ENCODE assay signal across 10 mouse cellular contexts in the genomic region with DNA sequence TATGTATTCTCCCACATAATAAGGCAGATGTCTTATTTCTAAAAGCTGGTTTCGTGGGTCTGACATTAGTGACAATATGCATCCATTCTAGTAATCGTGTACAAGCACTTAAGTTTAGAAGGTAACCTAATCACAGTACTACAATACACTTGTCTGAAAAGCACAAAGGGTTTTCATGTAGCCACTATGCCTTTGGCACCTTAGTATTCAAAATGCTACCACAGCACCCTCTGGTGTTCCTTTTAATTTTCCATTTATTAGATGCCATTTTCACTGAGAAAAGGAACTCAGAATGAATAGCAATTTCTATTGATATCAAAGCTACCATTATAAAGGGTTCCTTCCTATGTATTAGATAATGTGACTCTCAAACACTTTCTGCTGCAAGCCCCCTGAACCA. TPM values are rescaled to one million over a fixed set of nuclear protein-coding genes. Genes with fewer than 3 reads are reported as not detected.
DNase-seq lines count a peak whose midpoint lies in the region; ATAC-seq and TF ChIP-seq lines count a peak whose summit lies in the region.
"Had no signal": no experiment of that assay in that cellular context is flagged by ENCODE, and none has a peak within 500 bp of the region (broad histone marks: within the 10 kb centered on the region; RNA-seq: fewer than 3 reads in every experiment).

No protein-coding gene starts in this region.

- H3K9me3 ChIP-seq in hindbrain, embryonic 16.5 days (ENCODE audit: control insufficient read depth, low read length), result no peaks in the 10 kb centered on the region
- H3K9me3 ChIP-seq in stomach, postnatal 0 days (ENCODE audit: control insufficient read depth, low read length), result no peaks in the 10 kb centered on the region

- TF ChIP-seq CTCF in lung, adult 2 months (IDR thresholded peaks at IDR 0.05; ENCODE audit: insufficient read depth, low read length), result peak; percentile 14; the same call in 1 of the 2 replicates
- TF ChIP-seq CTCF in stomach, postnatal 0 days (IDR thresholded peaks at IDR 0.05; ENCODE audit: low read depth), result peak; percentile 79

- H3K27me3 ChIP-seq in hindbrain, embryonic 16.5 days (replicated peaks; ENCODE audit: control insufficient read depth, insufficient read depth, low read length), result no peaks in the 10 kb centered on the region
- H3K27me3 ChIP-seq in stomach, postnatal 0 days (ENCODE audit: control insufficient read depth, insufficient read depth, low read length), result no peaks in the 10 kb centered on the region

- no peak overlapping the region for H3K27ac ChIP-seq in hindbrain, embryonic 16.5 days (ENCODE audit: low read depth, low read length)
- no peak overlapping the region for H3K27ac ChIP-seq in stomach, postnatal 0 days (replicated peaks)
- H3K27ac ChIP-seq: macrophage had no signal

- no peak overlapping the region for H3K4me3 ChIP-seq in lung, adult 2 months (replicated peaks; ENCODE audit: extremely low read depth, low read depth, low read length)
- no peak overlapping the region for H3K4me3 ChIP-seq in hindbrain, embryonic 16.5 days (ENCODE audit: low read length)
- no peak overlapping the region for H3K4me3 ChIP-seq in stomach, postnatal 0 days (ENCODE audit: low read depth, low read length)

- no peak for TF ChIP-seq EP300 in stomach, postnatal 0 days (optimal IDR thresholded peaks at IDR 0.05)

- DNase-seq in frontal cortex, postnatal 25 days (ENCODE audit: low spot score in 2 of 2), result no peak
- no peak for DNase-seq in lung, adult 2 months
- no peak for DNase-seq in lung, postnatal 4 days
- DNase-seq in stomach, postnatal 0 days (ENCODE audit: low spot score), result no peak
- no peak for DNase-seq in gastrocnemius, adult 18-20 months (ENCODE audit: low spot score)
- no peak for DNase-seq in natural killer cell, adult 2 months (ENCODE audit: low spot score in 2 of 2)

- H3K4me2 ChIP-seq in hindbrain, embryonic 16.5 days (ENCODE audit: low read length), result no peak overlapping the region
- H3K4me2 ChIP-seq in stomach, postnatal 0 days (replicated peaks; ENCODE audit: low read depth), result no peak overlapping the region

- TF ChIP-seq POLR2A in lung, adult 2 months (IDR thresholded peaks at IDR 0.05; ENCODE audit: borderline replicate concordance, extremely low read depth, low read depth, low read length), result no peak

- no peaks in the 10 kb centered on the region for H3K36me3 ChIP-seq in hindbrain, embryonic 16.5 days (ENCODE audit: control insufficient read depth, insufficient read depth, low read length)
- no peaks in the 10 kb centered on the region for H3K36me3 ChIP-seq in stomach, postnatal 0 days (ENCODE audit: control insufficient read depth, insufficient read depth, low read length)

- ATAC-seq in frontal cortex, adult (ENCODE audit: low TSS enrichment), result peak; percentile 87
- peak; percentile 69; the same call in 1 of the 2 replicates for ATAC-seq in hindbrain, embryonic 16.5 days
- no peak for ATAC-seq in stomach, postnatal 0 days (ENCODE audit: low FRiP score, low TSS enrichment)

- no peak overlapping the region for H3K9ac ChIP-seq in hindbrain, embryonic 16.5 days (ENCODE audit: low read depth, low read length)
- no peak overlapping the region for H3K9ac ChIP-seq in stomach, postnatal 0 days (ENCODE audit: low read length)

- 62% methylated on average over 2 of the region's 2 CpGs for WGBS in lung, adult 2 months
- WGBS in hindbrain, embryonic 16.5 days, result 78% methylated on average over 2 of the region's 2 CpGs
- 65% methylated on average over 2 of the region's 2 CpGs for WGBS in stomach, postnatal 0 days

- no peaks in the 10 kb centered on the region for H3K4me1 ChIP-seq in lung, adult 2 months (ENCODE audit: control insufficient read depth, insufficient read depth, low read length)
- no peaks in the 10 kb centered on the region for H3K4me1 ChIP-seq in hindbrain, embryonic 16.5 days (ENCODE audit: control insufficient read depth, insufficient read depth, low read depth, low read length)
- no peaks in the 10 kb centered on the region for H3K4me1 ChIP-seq in stomach, postnatal 0 days (replicated peaks; ENCODE audit: control insufficient read depth, insufficient read depth)

RNA-seq across cellular contexts. Expression of a gene that starts 11.1 kb away (rescaled TPM):
- polyA plus RNA-seq in lung, adult 2 months (2012; rRNA removed), result 20.9 and 29.3 TPM in 2 replicates
- 190 and 191 TPM in 2 replicates for polyA plus RNA-seq in hindbrain, embryonic 16.5 days (2015; fragmentation: Nextera tagmentation; extraction: Ambion mirVana)
- 99.8 and 104 TPM in 2 replicates for polyA plus RNA-seq in stomach, postnatal 0 days (2015; fragmentation: Nextera tagmentation; extraction: Ambion mirVana)
- 10 to 100 TPM; 57.1 to 58.3 TPM for total RNA-seq in gastrocnemius, adult 18-20 months (2021)

RNA-seq across cellular contexts. Expression of a gene that starts 16.6 kb away (rescaled TPM):
- polyA plus RNA-seq in lung, adult 2 months (2012; rRNA removed), result not detected in 2 replicates
- not detected in 2 replicates for polyA plus RNA-seq in hindbrain, embryonic 16.5 days (2015; fragmentation: Nextera tagmentation; extraction: Ambion mirVana)
- not detected in 2 replicates for polyA plus RNA-seq in stomach, postnatal 0 days (2015; fragmentation: Nextera tagmentation; extraction: Ambion mirVana)
- total RNA-seq in gastrocnemius, adult 18-20 months (2021), result not detected
- polyA plus RNA-seq: intestine, embryonic 14.5 days; macrophage had no signal

RNA-seq across cellular contexts. Expression of a gene that starts 57.5 kb away (rescaled TPM):
- polyA plus RNA-seq in lung, adult 2 months (2012; rRNA removed), result 8.9 and 15.6 TPM in 2 replicates
- 45.7 and 47.5 TPM in 2 replicates for polyA plus RNA-seq in hindbrain, embryonic 16.5 days (2015; fragmentation: Nextera tagmentation; extraction: Ambion mirVana)
- 33.9 and 34.1 TPM in 2 replicates for polyA plus RNA-seq in stomach, postnatal 0 days (2015; fragmentation: Nextera tagmentation; extraction: Ambion mirVana)
- total RNA-seq in gastrocnemius, adult 18-20 months (2021), result 10 to 100 TPM; 45.5 to 46.4 TPM
